ENCODE assay signal across 18 mouse cellular contexts in genomic region chr11:60276408-60277093, GRCm38 (mm10). TPM values are rescaled to one million over a fixed set of nuclear protein-coding genes. Genes with fewer than 3 reads are reported as not detected.
DNase-seq lines count a peak whose midpoint lies in the region; ATAC-seq and TF ChIP-seq lines count a peak whose summit lies in the region.
"Had no signal": no experiment of that assay in that cellular context is flagged by ENCODE, and none has a peak within 500 bp of the region (broad histone marks: within the 10 kb centered on the region; RNA-seq: fewer than 3 reads in every experiment).

No protein-coding gene starts in this region.

- 0 out of 2 replicates have a peak, but pooled peaks cover 3% of the 10 kb centered on the region for H3K4me1 ChIP-seq in forebrain, embryonic 14.5 days (ENCODE audit: control insufficient read depth, insufficient read depth, low read length)
- H3K4me1 ChIP-seq in forebrain, embryonic 13.5 days = peaks cover 14% of the 10 kb centered on the region
- peaks cover 2% of the 10 kb centered on the region for H3K4me1 ChIP-seq in kidney, adult 2 months (ENCODE audit: control insufficient read depth, insufficient read depth, low read length)
- H3K4me1 ChIP-seq in kidney, embryonic 16.5 days (ENCODE audit: insufficient read depth, low read length) = peaks cover 21% of the 10 kb centered on the region
- peaks cover 51% of the 10 kb centered on the region for H3K4me1 ChIP-seq in intestine, embryonic 14.5 days (replicated peaks; ENCODE audit: control insufficient read depth, insufficient read depth, low read length)
- peaks cover 29% of the 10 kb centered on the region for H3K4me1 ChIP-seq in midbrain, embryonic 16.5 days (ENCODE audit: control insufficient read depth, insufficient read depth, low read length)

- no peak overlapping the region for H3K9ac ChIP-seq in forebrain, embryonic 14.5 days (ENCODE audit: low read length)
- H3K9ac ChIP-seq in forebrain, embryonic 13.5 days = no peak overlapping the region
- H3K9ac ChIP-seq in kidney, embryonic 16.5 days (replicated peaks; ENCODE audit: low read length) = no peak overlapping the region
- H3K9ac ChIP-seq in intestine, embryonic 14.5 days (ENCODE audit: low read length) = no peak overlapping the region
- no peak overlapping the region for H3K9ac ChIP-seq in midbrain, embryonic 16.5 days (ENCODE audit: low read depth, low read length)

- peaks cover 6% of the 10 kb centered on the region; the same call in 1 of the 2 replicates for H3K36me3 ChIP-seq in forebrain, embryonic 14.5 days (ENCODE audit: control insufficient read depth, insufficient read depth, low read length)
- H3K36me3 ChIP-seq in forebrain, embryonic 13.5 days (ENCODE audit: poor library complexity, severe bottlenecking) = 0 out of 2 replicates have a peak, but pooled peaks cover 5% of the 10 kb centered on the region
- H3K36me3 ChIP-seq in kidney, adult 2 months (ENCODE audit: control insufficient read depth, insufficient read depth, low read length) = no peaks in the 10 kb centered on the region; the same call in 1 of the 2 replicates
- no peaks in the 10 kb centered on the region for H3K36me3 ChIP-seq in kidney, embryonic 16.5 days (ENCODE audit: insufficient read depth, low read length)
- no peaks in the 10 kb centered on the region for H3K36me3 ChIP-seq in intestine, embryonic 14.5 days (ENCODE audit: control insufficient read depth, insufficient read depth, low read length)
- no peaks in the 10 kb centered on the region; the same call in 1 of the 2 replicates for H3K36me3 ChIP-seq in midbrain, embryonic 16.5 days (ENCODE audit: control insufficient read depth, insufficient read depth, low read length)

- H3K27me3 ChIP-seq in forebrain, embryonic 14.5 days (replicated peaks; ENCODE audit: control insufficient read depth, insufficient read depth, low read length) = no peaks in the 10 kb centered on the region
- no peaks in the 10 kb centered on the region for H3K27me3 ChIP-seq in forebrain, embryonic 13.5 days
- H3K27me3 ChIP-seq in kidney, adult 2 months (replicated peaks; ENCODE audit: control insufficient read depth, insufficient read depth, low read length) = no peaks in the 10 kb centered on the region
- no peaks in the 10 kb centered on the region for H3K27me3 ChIP-seq in kidney, embryonic 16.5 days (ENCODE audit: insufficient read depth, low read length)
- H3K27me3 ChIP-seq in intestine, embryonic 14.5 days (replicated peaks; ENCODE audit: control insufficient read depth, insufficient read depth, low read length) = no peaks in the 10 kb centered on the region
- H3K27me3 ChIP-seq in midbrain, embryonic 16.5 days (ENCODE audit: control insufficient read depth, insufficient read depth, low read depth, low read length) = no peaks in the 10 kb centered on the region

- 0 out of 2 replicates have a peak overlapping the region, but pooled peaks have one; percentile 3 for H3K27ac ChIP-seq in forebrain, embryonic 14.5 days (ENCODE audit: low read depth, low read length)
- H3K27ac ChIP-seq in forebrain, embryonic 13.5 days = no peak overlapping the region
- no peak overlapping the region for H3K27ac ChIP-seq in kidney, adult 2 months (ENCODE audit: insufficient read depth, low read depth, low read length)
- no peak overlapping the region for H3K27ac ChIP-seq in kidney, embryonic 16.5 days (ENCODE audit: low read length)
- peak overlapping the region; percentile 79 for H3K27ac ChIP-seq in intestine, embryonic 14.5 days (ENCODE audit: low read depth)
- H3K27ac ChIP-seq in midbrain, embryonic 16.5 days (ENCODE audit: low read length) = peak overlapping the region; percentile 83

- no peak for TF ChIP-seq POLR2A in kidney, adult 2 months (IDR thresholded peaks at IDR 0.05; ENCODE audit: low read depth, low read length)

- no peak overlapping the region for H3K4me3 ChIP-seq in forebrain, embryonic 14.5 days (ENCODE audit: low read depth, low read length)
- no peak overlapping the region for H3K4me3 ChIP-seq in forebrain, embryonic 13.5 days
- H3K4me3 ChIP-seq in kidney, adult 2 months (ENCODE audit: insufficient read depth, low read depth, low read length) = no peak overlapping the region
- H3K4me3 ChIP-seq in kidney, embryonic 16.5 days (ENCODE audit: low read length) = no peak overlapping the region
- H3K4me3 ChIP-seq in intestine, embryonic 14.5 days (ENCODE audit: low read depth, low read length) = no peak overlapping the region
- no peak overlapping the region for H3K4me3 ChIP-seq in midbrain, embryonic 16.5 days (ENCODE audit: low read depth, low read length)
- H3K4me3 ChIP-seq: erythroblast, embryonic 14.5 days had no signal

- WGBS in forebrain, embryonic 14.5 days = 83% methylated on average over 6 of the region's 6 CpGs
- WGBS in forebrain, embryonic 13.5 days = 88% methylated on average over 6 of the region's 6 CpGs
- WGBS in kidney, adult 2 months = 76% methylated on average over 6 of the region's 6 CpGs
- WGBS in kidney, embryonic 16.5 days = 79% methylated on average over 6 of the region's 6 CpGs
- 68% methylated on average over 6 of the region's 6 CpGs for WGBS in intestine, embryonic 14.5 days
- 78% methylated on average over 6 of the region's 6 CpGs for WGBS in midbrain, embryonic 16.5 days

- no peak for DNase-seq in forebrain, embryonic 14.5 days (ENCODE audit: low spot score)
- peak; percentile 54 for DNase-seq in kidney, adult 2 months
- DNase-seq in intestine, embryonic 14.5 days (ENCODE audit: low spot score) = no peak
- no peak for DNase-seq in lung, postnatal 4 days
- DNase-seq: adrenal gland, postnatal 36 days; cerebellum, postnatal 10 days; embryo, embryonic 11 days; gastrocnemius, postnatal 36 days; layer of hippocampus, adult 9-11 months; lung, adult 2 months; thymus, postnatal 25 days had no signal

- ATAC-seq in forebrain, embryonic 14.5 days = no peak
- no peak for ATAC-seq in forebrain, embryonic 13.5 days
- no peak for ATAC-seq in kidney, embryonic 16.5 days (ENCODE audit: low FRiP score, low TSS enrichment)
- no peak for ATAC-seq in intestine, embryonic 14.5 days (replicated peaks; ENCODE audit: low FRiP score, low TSS enrichment, low read depth)
- no peak for ATAC-seq in midbrain, embryonic 16.5 days
- ATAC-seq in monocyte, adult 5-6 weeks (replicated peaks; ENCODE audit: insufficient number of reproducible peaks, low FRiP score, low TSS enrichment, poor library complexity, severe bottlenecking) = no peak
- ATAC-seq: activated CD4-positive, CD25-positive, alpha-beta regulatory T cell, adult 4 months had no signal

- TF ChIP-seq CTCF in kidney, adult 2 months (conservative IDR thresholded peaks at IDR 0.05; ENCODE audit: insufficient read depth, insufficient read length, low read depth, low read length) = no peak

- H3K4me2 ChIP-seq in forebrain, embryonic 14.5 days (ENCODE audit: low read length) = no peak overlapping the region
- H3K4me2 ChIP-seq in forebrain, embryonic 13.5 days = no peak overlapping the region
- no peak overlapping the region for H3K4me2 ChIP-seq in kidney, embryonic 16.5 days (replicated peaks; ENCODE audit: low read depth, low read length)
- H3K4me2 ChIP-seq in intestine, embryonic 14.5 days (ENCODE audit: low read length) = no peak overlapping the region
- no peak overlapping the region for H3K4me2 ChIP-seq in midbrain, embryonic 16.5 days (ENCODE audit: low read length)
- H3K4me2 ChIP-seq: heart, embryonic 11.5 days had no signal

- no peaks in the 10 kb centered on the region for H3K9me3 ChIP-seq in forebrain, embryonic 14.5 days (replicated peaks; ENCODE audit: control insufficient read depth, low read length)
- no peaks in the 10 kb centered on the region for H3K9me3 ChIP-seq in forebrain, embryonic 13.5 days (replicated peaks)
- no peaks in the 10 kb centered on the region for H3K9me3 ChIP-seq in kidney, embryonic 16.5 days (ENCODE audit: low read length)
- no peaks in the 10 kb centered on the region for H3K9me3 ChIP-seq in intestine, embryonic 14.5 days (ENCODE audit: control insufficient read depth, low read length)
- H3K9me3 ChIP-seq in midbrain, embryonic 16.5 days (replicated peaks; ENCODE audit: control insufficient read depth, low read length, poor library complexity, severe bottlenecking) = no peaks in the 10 kb centered on the region

RNA-seq across cellular contexts. Expression of gene Srebf1, which starts 54.2 kb away (rescaled TPM):
- polyA plus RNA-seq in forebrain, embryonic 14.5 days (2014; fragmentation: Nextera tagmentation; extraction: Ambion mirVana) = 42.6 and 44.3 TPM in 2 replicates
- 52.1 and 56.7 TPM in 2 replicates for polyA plus RNA-seq in forebrain, embryonic 13.5 days (2015; fragmentation: Nextera tagmentation; extraction: Ambion mirVana)
- polyA plus RNA-seq in kidney, adult 2 months (2012; rRNA removed) = 89.1 and 123 TPM in 2 replicates
- 51.3 and 62.2 TPM in 2 replicates for polyA plus RNA-seq in kidney, embryonic 16.5 days (2015; fragmentation: Nextera tagmentation; extraction: Ambion mirVana)
- 85.0 and 97.7 TPM in 2 replicates for polyA plus RNA-seq in intestine, embryonic 14.5 days (2014; fragmentation: Nextera tagmentation; extraction: Ambion mirVana)
- 31.9 and 34.1 TPM in 2 replicates for polyA plus RNA-seq in midbrain, embryonic 16.5 days (2015; fragmentation: Nextera tagmentation; extraction: Ambion mirVana)
- total RNA-seq in monocyte, adult 5-6 weeks (2017) = 28.9 to 48.1 TPM (median 45.7 TPM) in 3 replicates

Comparison
In these comparisons a context has a peak if more than half of its experiments do, and no peak if none do; other contexts are left out.
1. H3K27ac ChIP-seq: peak in forebrain, embryonic 14.5 days (single experiment), intestine, embryonic 14.5 days (single experiment) and midbrain, embryonic 16.5 days (single experiment); none in forebrain, embryonic 13.5 days (single experiment), kidney, adult 2 months (single experiment) and kidney, embryonic 16.5 days (single experiment).